Mouse (Mus musculus): ENCODE measurements around the gene Eif4g2. TPM values are rescaled to one million over a fixed set of nuclear protein-coding genes. Genes with fewer than 3 reads are reported as not detected.

Eif4g2 gene
- total RNA-seq, 2 experiments from 2014 or later: 448 to 868 TPM

GRCm38 (mm10) chr7:111070167-111070496, 12.7 kb downstream of the Eif4g2 start:
- ATAC-seq (ENCODE audit: poor library complexity, severe bottlenecking): no peak

GRCm38 (mm10) chr7:111069439-111070166, 13.2 kb downstream of the Eif4g2 start:
- peak; percentile 57 for ATAC-seq (ENCODE audit: poor library complexity, severe bottlenecking)

GRCm38 (mm10) chr7:111068181-111068580, 14.6 kb downstream of the Eif4g2 start:
- ATAC-seq (ENCODE audit: poor library complexity, severe bottlenecking): no peak

- no peak for ATAC-seq (ENCODE audit: poor library complexity, severe bottlenecking)
Measured at GRCm38 (mm10) chr7:111062971-111063370, 19.9 kb downstream of the Eif4g2 start.

GRCm38 (mm10) chr7:111059527-111059926, 23.3 kb downstream of the Eif4g2 start:
- ATAC-seq (ENCODE audit: poor library complexity, severe bottlenecking): no peak

- ATAC-seq (ENCODE audit: poor library complexity, severe bottlenecking): no peak
Measured at GRCm38 (mm10) chr7:111055984-111056657, 26.7 kb downstream of the Eif4g2 start.

GRCm38 (mm10) chr7:111055221-111055620, 27.6 kb downstream of the Eif4g2 start:
- no peak for ATAC-seq (ENCODE audit: poor library complexity, severe bottlenecking)

- ATAC-seq (ENCODE audit: poor library complexity, severe bottlenecking): peak; percentile 99
Measured at GRCm38 (mm10) chr7:111049652-111050421, 33.0 kb downstream of the Eif4g2 start.

- ATAC-seq (ENCODE audit: poor library complexity, severe bottlenecking): no peak
Measured at GRCm38 (mm10) chr7:111048920-111049319, 33.9 kb downstream of the Eif4g2 start.

GRCm38 (mm10) chr7:111029046-111029553, 53.7 kb downstream of the Eif4g2 start:
- ATAC-seq (ENCODE audit: poor library complexity, severe bottlenecking): peak; percentile 31; the same call in 1 of the 2 replicates

GRCm38 (mm10) chr7:111028281-111029045, 54.4 kb downstream of the Eif4g2 start, which contains the start of gene Ctr9:
Gene Ctr9 (plus strand): TSS chr7:111028951.
- ATAC-seq (ENCODE audit: poor library complexity, severe bottlenecking): peak; percentile 94

GRCm38 (mm10) chr7:111024912-111025311, 57.9 kb downstream of the Eif4g2 start:
- no peak for ATAC-seq (ENCODE audit: poor library complexity, severe bottlenecking)

GRCm38 (mm10) chr7:111024068-111024594, 58.7 kb downstream of the Eif4g2 start:
- ATAC-seq (ENCODE audit: poor library complexity, severe bottlenecking): 0 out of 2 replicates have a peak, but pooled peaks have one; percentile 11

GRCm38 (mm10) chr7:111020814-111021213, 62.0 kb downstream of the Eif4g2 start:
- ATAC-seq (ENCODE audit: poor library complexity, severe bottlenecking): no peak

Other genes with a start within 250 kb of the Eif4g2 start
- 31.6 and 36.3 TPM in 2 replicates for gene Rnf141, start 238.6 kb downstream of the Eif4g2 start, total RNA-seq (2015)
- 28.7 and 39.0 TPM in 2 replicates for gene Rnf141, start 238.6 kb downstream of the Eif4g2 start, total RNA-seq (2017)
- 1.1 and 1.2 TPM in 2 replicates for gene Lyve1, start 219.8 kb downstream of the Eif4g2 start, total RNA-seq (2015)
- gene Lyve1, start 219.8 kb downstream of the Eif4g2 start, total RNA-seq (2017): 0.92 and 0.98 TPM in 2 replicates
- 0.02 and 0.32 TPM in 2 replicates for gene Mrvi1, start 100.6 kb downstream of the Eif4g2 start, total RNA-seq (2015)
- 0.04 TPM in 1 of 2 replicates, not detected in the other for gene Mrvi1, start 100.6 kb downstream of the Eif4g2 start, total RNA-seq (2017)
- 14.7 and 33.9 TPM in 2 replicates for gene Ctr9, start 54.1 kb downstream of the Eif4g2 start, total RNA-seq (2015)
- 47.0 and 48.3 TPM in 2 replicates for gene Ctr9, start 54.1 kb downstream of the Eif4g2 start, total RNA-seq (2017)